Mouse (Mus musculus): ENCODE results near the gene Tmem273. TPM values are rescaled to one million over a fixed set of nuclear protein-coding genes. Genes with fewer than 3 reads are reported as not detected.

The Tmem273 gene
- total and polyA plus RNA-seq, 3 experiments = not detected

- TF ChIP-seq MXI1 (IDR thresholded peaks at IDR 0.05; ENCODE audit: low read depth, low read length) (no peak), CHD2 (IDR thresholded peaks at IDR 0.05; ENCODE audit: low read length) (no peak), POLR2A (IDR thresholded peaks at IDR 0.05; ENCODE audit: control insufficient read depth in 1 of 2, insufficient read depth in 1 of 2, low read depth in 1 of 2, low read length in 2 of 2, poor library complexity in 1 of 2) (no peak), MYC (IDR thresholded peaks at IDR 0.05; ENCODE audit: low read depth, low read length) (no peak), USF2 (IDR thresholded peaks at IDR 0.05; ENCODE audit: borderline replicate concordance in 1 of 2, insufficient read depth in 1 of 2, low read depth in 1 of 2, low read length in 2 of 2) (no peak), EP300 (IDR thresholded peaks at IDR 0.05; ENCODE audit: low read depth in 1 of 2, low read length in 2 of 2) (no peak), ZC3H11A (IDR thresholded peaks at IDR 0.05; ENCODE audit: low read depth, low read length) (no peak), MAX (IDR thresholded peaks at IDR 0.05; ENCODE audit: low read length) (no peak), NELFE (IDR thresholded peaks at IDR 0.05; ENCODE audit: low read depth, low read length) (no peak), ELF1 (IDR thresholded peaks at IDR 0.05; ENCODE audit: low read depth, low read length) (no peak)
- Histone ChIP-seq H3K9me3 (replicated peaks; ENCODE audit: insufficient read depth, low read length) (no peaks in the 10 kb centered on the region), H3K27ac (ENCODE audit: control insufficient read depth, low read depth, low read length) (no peak overlapping the region), H3K4me3 (ENCODE audit: control insufficient read depth in 1 of 2, insufficient read depth in 1 of 2, low read depth in 2 of 2, low read length in 2 of 2) (no peak overlapping the region), H3K9ac (ENCODE audit: control insufficient read depth, low read depth, low read length, poor library complexity, severe bottlenecking) (no peak overlapping the region), H3K36me3 (ENCODE audit: control insufficient read depth in 1 of 2, insufficient read depth in 2 of 2, low read length in 2 of 2) (no peaks in the 10 kb centered on the region), H3K79me2 (ENCODE audit: control insufficient read depth, insufficient read depth, low read length, poor library complexity) (no peaks in the 10 kb centered on the region), H3K27me3 (ENCODE audit: control insufficient read depth in 1 of 2, insufficient read depth in 2 of 2, low read length in 2 of 2) (no peaks in the 10 kb centered on the region; a peak in 1 of 4 replicates), H3K4me1 (ENCODE audit: control insufficient read depth in 1 of 2, insufficient read depth in 2 of 2, low read length in 2 of 2) (no peaks in the 10 kb centered on the region)
- DNase-seq (ENCODE audit: low read depth, low spot score) = no peak
Observed at GRCm38 (mm10) chr14:32778362-32778761, 7.4 kb upstream of the Tmem273 start.

DNA sequence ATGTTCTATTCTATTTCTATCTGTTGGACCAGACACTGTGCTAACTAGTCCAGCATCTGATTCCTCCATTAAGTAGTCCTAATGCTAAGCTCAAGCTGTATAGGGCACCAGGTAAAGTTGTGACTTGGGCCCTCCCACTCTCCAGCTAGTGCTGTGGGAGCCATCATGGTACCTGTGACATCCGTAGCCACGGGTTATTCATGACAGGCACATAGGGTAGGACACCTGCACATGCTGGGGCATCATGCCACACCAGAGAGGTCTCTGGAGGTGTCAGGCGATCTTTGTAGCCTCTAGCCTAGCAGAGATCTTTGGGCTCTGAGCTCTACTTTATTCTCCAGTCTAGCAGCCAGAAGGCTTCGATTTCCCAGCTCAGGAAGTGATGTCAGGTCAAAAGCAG, 2.9 kb upstream of the Tmem273 start:
- H3K4me3 ChIP-seq (ENCODE audit: control insufficient read depth in 1 of 2, insufficient read depth in 1 of 2, low read depth in 2 of 2, low read length in 2 of 2) = no peak overlapping the region
- no peaks in the 10 kb centered on the region for H3K4me1 ChIP-seq (ENCODE audit: control insufficient read depth in 1 of 2, insufficient read depth in 2 of 2, low read length in 2 of 2)
- no peak for TF ChIP-seq ZMIZ1 (IDR thresholded peaks at IDR 0.05; ENCODE audit: low read depth, low read length)
- no peak for DNase-seq (ENCODE audit: low read depth, low spot score)
- H3K27me3 ChIP-seq (ENCODE audit: control insufficient read depth in 1 of 2, insufficient read depth in 2 of 2, low read length in 2 of 2) = no peaks in the 10 kb centered on the region
- no peaks in the 10 kb centered on the region for H3K36me3 ChIP-seq (ENCODE audit: control insufficient read depth in 1 of 2, insufficient read depth in 2 of 2, low read length in 2 of 2)
- H3K79me2 ChIP-seq (ENCODE audit: control insufficient read depth, insufficient read depth, low read length, poor library complexity) = no peaks in the 10 kb centered on the region
- H3K9ac ChIP-seq (ENCODE audit: control insufficient read depth, low read depth, low read length, poor library complexity, severe bottlenecking) = no peak overlapping the region
- no peak overlapping the region for H3K27ac ChIP-seq (ENCODE audit: control insufficient read depth, low read depth, low read length)
- H3K9me3 ChIP-seq (replicated peaks; ENCODE audit: insufficient read depth, low read length) = no peaks in the 10 kb centered on the region

- no peaks in the 10 kb centered on the region for H3K27me3 ChIP-seq (ENCODE audit: control insufficient read depth in 1 of 2, insufficient read depth in 2 of 2, low read length in 2 of 2)
Observed at GRCm38 (mm10) chr14:32784130-32784747, 1.5 kb upstream of the Tmem273 start.

More at GRCm38 (mm10) chr14:32784130-32784747, 1.5 kb upstream of the Tmem273 start:
- H3K9me3 ChIP-seq (replicated peaks; ENCODE audit: insufficient read depth, low read length) = no peaks in the 10 kb centered on the region
- no peak overlapping the region for H3K27ac ChIP-seq (ENCODE audit: control insufficient read depth, low read depth, low read length)
- DNase-seq (ENCODE audit: low read depth, low spot score) = no peak
- no peak overlapping the region for H3K9ac ChIP-seq (ENCODE audit: control insufficient read depth, low read depth, low read length, poor library complexity, severe bottlenecking)
- H3K79me2 ChIP-seq (ENCODE audit: control insufficient read depth, insufficient read depth, low read length, poor library complexity) = no peaks in the 10 kb centered on the region
- H3K4me3 ChIP-seq (ENCODE audit: control insufficient read depth in 1 of 2, insufficient read depth in 1 of 2, low read depth in 2 of 2, low read length in 2 of 2) = no peak overlapping the region
- H3K4me1 ChIP-seq (ENCODE audit: control insufficient read depth in 1 of 2, insufficient read depth in 2 of 2, low read length in 2 of 2) = no peaks in the 10 kb centered on the region
- H3K36me3 ChIP-seq (ENCODE audit: control insufficient read depth in 1 of 2, insufficient read depth in 2 of 2, low read length in 2 of 2) = no peaks in the 10 kb centered on the region
- no peak for TF ChIP-seq ZC3H11A (IDR thresholded peaks at IDR 0.05; ENCODE audit: low read depth, low read length)
- no peak for TF ChIP-seq NRF1 (IDR thresholded peaks at IDR 0.05; ENCODE audit: insufficient read depth, low read depth, low read length, poor library complexity, severe bottlenecking)
- no peak for TF ChIP-seq GATA1 (IDR thresholded peaks at IDR 0.05; ENCODE audit: low read depth, low read length)
- no peak for TF ChIP-seq MAZ (IDR thresholded peaks at IDR 0.05; ENCODE audit: low read depth, low read length)
- no peak for TF ChIP-seq MAFK (IDR thresholded peaks at IDR 0.05; ENCODE audit: borderline replicate concordance, low read depth, low read length)
